Mouse (Mus musculus) spleen, adult 2 months (tissue): ENCODE data around the gene Etl4. TPM values are rescaled to one million over a fixed set of nuclear protein-coding genes. Genes with fewer than 3 reads are reported as not detected.

Experiments
- DNase-seq, 2 experiments: peaks; one replicate each; pipeline versions ENCODE4 v3.0.0 to v3.0.0-alpha.2; 2012 to 2021; ENCODE audit warnings: low spot score in 2 of 2, low read depth in 1 of 2
- H3K27ac ChIP-seq: fragments of 200-500 bp; 2 replicates; pipeline ENCODE4 v1.5.1; 2012; ENCODE audit warnings: low read length, inconsistent platforms; ENCODE audit not compliant: insufficient read depth
- H3K27me3 ChIP-seq: fragments of 200-500 bp; 2 replicates; pipeline ENCODE4 v1.6.1; 2012; ENCODE audit warnings: mild to moderate bottlenecking, moderate library complexity, low read length, inconsistent platforms; ENCODE audit not compliant: control insufficient read depth, insufficient read depth
- H3K36me3 ChIP-seq: fragments of 200-500 bp; 2 replicates; pipeline ENCODE4 v1.6.1; 2012; ENCODE audit warnings: mild to moderate bottlenecking, low read length, inconsistent platforms; ENCODE audit not compliant: control insufficient read depth, insufficient read depth
- H3K4me1 ChIP-seq: fragments of 200-500 bp; 2 replicates; pipeline ENCODE4 v1.6.1; 2011; ENCODE audit warnings: inconsistent platforms; ENCODE audit not compliant: control insufficient read depth, insufficient read depth, insufficient read length
- H3K4me3 ChIP-seq: fragments of 200-500 bp; 2 replicates; pipeline ENCODE4 v1.5.1; 2011; ENCODE audit warnings: mild to moderate bottlenecking, inconsistent platforms; ENCODE audit not compliant: insufficient read depth, insufficient read length; ENCODE audit errors: extremely low read depth
- CTCF ChIP-seq: fragments of 200-500 bp; IDR thresholded peaks from 2 replicates; pipeline ENCODE4 v1.5.1; 2011; ENCODE audit warnings: mild to moderate bottlenecking, inconsistent platforms; ENCODE audit not compliant: insufficient read depth, insufficient read length, insufficient replicate concordance; ENCODE audit errors: extremely low read depth
- POLR2A ChIP-seq: fragments of 200-500 bp; IDR thresholded peaks from 2 replicates; pipeline ENCODE4 v1.6.1; 2011; ENCODE audit warnings: low read depth, low read length, inconsistent platforms
- WGBS: fragments of 180-500 bp; shearing (Covaris S2); methylation state at CpG from one replicate; pipeline ENCODE4 v1.1.7; 2018; 5-methylcytosine and 5-hydroxymethylcytosine counted together
- polyA plus RNA-seq: library from polyadenylated mRNA; depleted of rRNA; stranded (reverse); fragments of >200 nt; gene quantifications from 2 replicates; pipeline ENCODE4 v1.2.3, GENCODE M21; 2012

Gene Etl4
- polyA plus RNA-seq, 1 experiment: 5.3 TPM

DNA sequence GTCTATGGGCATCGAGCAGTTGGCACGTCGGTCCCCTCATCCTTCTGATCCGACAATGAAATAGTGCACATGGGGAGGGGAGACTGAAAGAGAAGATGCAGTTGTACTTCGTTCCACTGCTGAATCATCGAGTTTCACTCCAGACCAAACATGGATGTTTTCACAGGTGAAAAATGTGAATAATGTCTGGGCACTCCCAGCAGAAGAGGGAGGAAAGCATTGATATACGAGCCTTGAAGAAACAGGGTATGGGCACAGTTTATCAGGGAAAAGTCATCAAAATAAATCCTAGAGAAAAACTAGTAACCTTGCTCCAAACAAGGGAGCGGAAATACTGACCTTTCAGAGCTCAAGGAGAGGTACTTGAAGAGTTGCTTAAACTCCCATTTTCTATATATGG lies 744.5 kb downstream of the Etl4 start:
- no peaks in the 10 kb centered on the region for H3K4me1 ChIP-seq
- H3K27ac ChIP-seq: no peak overlapping the region
- 87% methylated on average over 8 of the region's 8 CpGs for WGBS
- no peak for DNase-seq
- no peaks in the 10 kb centered on the region for H3K36me3 ChIP-seq
- no peak overlapping the region for H3K4me3 ChIP-seq
- H3K27me3 ChIP-seq: no peaks in the 10 kb centered on the region
- TF ChIP-seq CTCF (no peak), POLR2A (no peak)

DNA sequence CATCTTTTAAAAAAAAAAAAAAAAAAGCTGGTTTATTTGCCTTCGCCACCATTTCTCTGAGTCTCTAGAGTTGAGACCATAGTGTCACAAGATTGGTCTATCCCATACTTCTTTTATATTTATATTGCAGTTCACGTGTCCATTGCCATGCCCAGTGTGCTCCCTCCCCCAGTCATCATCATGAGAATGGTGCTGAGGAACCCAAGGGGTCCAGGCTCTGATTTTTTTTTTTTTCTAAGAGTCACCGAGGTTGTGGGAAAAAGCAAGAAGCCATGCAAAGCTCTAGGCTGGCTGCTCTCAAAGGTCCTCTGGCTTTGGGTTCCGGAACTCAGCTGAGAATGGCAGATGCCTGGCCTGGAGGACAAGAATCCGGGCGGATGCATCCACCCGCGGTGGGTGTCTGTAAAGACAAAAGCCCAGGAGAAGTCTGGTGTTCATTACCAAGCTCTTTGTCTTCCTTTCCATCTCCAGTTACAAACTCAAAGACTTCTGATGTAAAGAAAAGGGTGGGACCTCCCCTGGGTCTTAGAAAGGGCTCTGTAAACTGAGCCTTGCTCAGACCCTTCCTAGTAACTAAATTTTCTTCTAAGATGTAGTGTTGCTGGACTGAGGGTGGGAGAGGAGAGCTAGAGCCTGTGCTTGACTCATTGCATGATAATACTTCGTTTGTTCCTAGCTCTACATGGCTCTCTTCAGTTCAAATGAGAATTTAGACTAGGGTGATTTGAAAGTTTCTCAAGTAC lies 745.2 kb downstream of the Etl4 start:
- Histone ChIP-seq H3K27ac (no peak overlapping the region), H3K4me3 (no peak overlapping the region), H3K27me3 (no peaks in the 10 kb centered on the region), H3K4me1 (no peaks in the 10 kb centered on the region), H3K36me3 (no peaks in the 10 kb centered on the region)
- no peak for DNase-seq
- WGBS: 63% methylated on average over 9 of the region's 9 CpGs
- TF ChIP-seq POLR2A: no peak
- TF ChIP-seq CTCF: no peak

DNA sequence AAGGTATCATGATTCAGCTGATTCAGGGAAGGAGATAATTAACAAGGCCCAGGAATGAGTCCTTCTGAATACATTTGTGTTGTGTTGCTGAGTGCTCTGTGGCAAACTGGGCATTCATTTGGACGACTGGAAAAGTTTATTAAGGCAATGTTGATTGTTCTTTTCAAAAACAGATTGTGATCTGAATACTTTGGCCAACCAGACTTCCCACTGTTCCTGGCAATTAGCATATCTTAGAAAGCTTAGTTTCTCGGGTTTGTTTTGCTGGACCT lies 745.7 kb downstream of the Etl4 start:
- 34% methylated on average over 2 of the region's 2 CpGs for WGBS
- Histone ChIP-seq H3K36me3 (no peaks in the 10 kb centered on the region), H3K27me3 (no peaks in the 10 kb centered on the region), H3K4me1 (no peaks in the 10 kb centered on the region), H3K4me3 (no peak overlapping the region), H3K27ac (no peak overlapping the region)
- TF ChIP-seq POLR2A: no peak
- no peak for TF ChIP-seq CTCF
- no peak for DNase-seq

DNA sequence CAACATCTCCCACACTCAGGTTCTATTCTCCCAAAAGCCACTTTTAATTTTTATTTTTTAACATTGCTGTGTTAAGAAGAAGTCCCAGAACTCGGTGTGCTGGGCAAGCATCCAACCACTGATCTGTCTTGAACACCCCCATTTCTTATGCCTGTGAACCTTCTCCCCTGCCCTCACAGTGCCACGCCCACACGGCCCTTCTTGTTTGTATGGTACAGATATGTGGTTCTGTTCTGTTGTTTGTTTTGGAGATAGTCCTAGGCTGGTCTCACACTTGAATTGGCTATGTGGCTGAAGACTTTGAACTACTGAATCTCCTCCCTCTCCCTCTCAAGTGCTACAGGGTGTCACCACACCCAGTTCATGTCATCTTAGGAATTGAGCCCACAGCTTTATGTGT lies 748.3 kb downstream of the Etl4 start:
- Histone ChIP-seq H3K4me1 (no peaks in the 10 kb centered on the region), H3K4me3 (no peak overlapping the region), H3K36me3 (no peaks in the 10 kb centered on the region), H3K27me3 (no peaks in the 10 kb centered on the region), H3K27ac (no peak overlapping the region)
- DNase-seq: no peak
- TF ChIP-seq POLR2A: no peak
- no peak for TF ChIP-seq CTCF
- 75% methylated on average over 3 of the region's 3 CpGs for WGBS

DNA sequence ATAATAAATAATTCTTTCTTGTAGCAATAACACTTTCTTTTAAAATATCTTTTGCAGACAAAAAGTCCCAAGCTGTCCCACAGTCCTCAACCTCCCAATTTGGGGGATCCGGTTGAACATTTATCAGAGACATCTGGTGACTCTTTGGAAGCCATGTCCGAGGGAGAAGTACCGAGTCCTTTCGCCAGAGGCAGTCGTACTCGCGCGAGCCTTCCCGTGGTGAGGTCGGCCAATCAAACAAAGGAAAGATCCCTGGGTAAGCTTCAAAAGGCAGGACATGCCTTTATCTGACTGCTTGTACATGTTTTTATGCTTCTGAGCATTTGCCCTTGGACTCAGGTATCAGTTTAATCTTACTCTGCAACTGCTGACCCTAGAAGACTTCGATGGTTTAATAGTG lies 752.3 kb downstream of the Etl4 start:
- no peak overlapping the region for H3K4me3 ChIP-seq
- no peak for DNase-seq
- H3K36me3 ChIP-seq: no peaks in the 10 kb centered on the region
- no peaks in the 10 kb centered on the region for H3K4me1 ChIP-seq
- H3K27me3 ChIP-seq: no peaks in the 10 kb centered on the region
- no peak for TF ChIP-seq CTCF
- no peak for TF ChIP-seq POLR2A
- 95% methylated on average over 11 of the region's 11 CpGs for WGBS
- no peak overlapping the region for H3K27ac ChIP-seq

DNA sequence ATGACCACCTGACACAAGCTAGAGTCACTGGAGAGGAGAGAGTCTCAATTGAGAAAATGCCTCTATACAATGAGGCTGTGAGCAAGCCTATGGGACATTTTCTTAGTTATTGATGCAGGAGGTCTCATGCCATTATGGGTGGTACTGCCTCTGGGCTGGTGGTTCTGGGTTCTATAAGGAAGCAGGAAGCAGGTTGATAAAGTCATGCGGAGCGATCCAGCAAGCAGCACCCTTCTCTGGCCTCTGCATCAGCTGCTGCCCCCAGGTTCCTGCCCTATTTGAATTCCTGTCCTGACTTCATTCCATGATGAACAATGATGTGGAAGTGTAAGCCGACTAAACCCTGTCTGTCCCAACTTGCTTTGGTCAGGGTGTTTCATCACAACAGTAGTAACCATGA lies 753.1 kb downstream of the Etl4 start:
- no peaks in the 10 kb centered on the region for H3K4me1 ChIP-seq
- H3K36me3 ChIP-seq: no peaks in the 10 kb centered on the region
- TF ChIP-seq CTCF (no peak), POLR2A (no peak)
- DNase-seq: no peak
- H3K27ac ChIP-seq: no peak overlapping the region
- H3K4me3 ChIP-seq: no peak overlapping the region
- no peaks in the 10 kb centered on the region for H3K27me3 ChIP-seq
- WGBS: 87% methylated on average over 3 of the region's 3 CpGs

DNA sequence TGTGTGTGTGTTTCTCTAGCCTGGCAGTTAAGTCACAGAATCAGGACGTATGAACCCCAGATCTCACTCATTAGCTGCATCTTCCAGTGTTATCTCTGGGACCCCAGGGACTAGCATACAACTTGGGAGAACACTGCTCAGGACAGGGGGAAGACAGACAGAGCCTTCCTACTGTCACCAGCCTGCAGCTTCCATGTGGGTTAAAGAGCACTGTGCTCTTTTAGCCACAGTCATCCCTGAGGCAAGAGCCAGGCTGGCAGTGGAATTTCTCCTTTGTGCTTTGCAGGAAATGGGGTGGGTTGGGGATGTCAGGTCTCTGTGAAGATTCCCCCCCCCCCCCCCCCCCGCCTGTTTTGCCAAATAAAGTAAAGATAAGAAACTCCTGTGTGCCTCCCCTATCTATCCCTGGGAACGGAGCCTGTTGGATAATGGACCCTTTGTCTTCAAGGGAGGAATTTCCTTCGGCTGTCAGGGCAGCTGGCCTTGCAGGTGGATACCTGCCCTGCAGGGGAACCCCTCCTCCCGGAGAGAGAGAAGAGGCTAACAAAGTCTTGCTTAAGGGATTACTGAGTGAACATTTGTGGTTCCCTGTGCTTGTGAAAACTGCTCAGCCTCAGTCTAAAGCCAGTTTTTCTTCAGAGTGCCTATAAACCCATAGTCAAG lies 755.9 kb downstream of the Etl4 start:
- Histone ChIP-seq H3K4me1 (no peaks in the 10 kb centered on the region), H3K36me3 (no peaks in the 10 kb centered on the region), H3K4me3 (no peak overlapping the region), H3K27ac (no peak overlapping the region), H3K27me3 (no peaks in the 10 kb centered on the region)
- 50% methylated on average over 5 of the region's 5 CpGs for WGBS
- DNase-seq: no peak
- no peak for TF ChIP-seq POLR2A
- TF ChIP-seq CTCF: no peak
